Mouse (Mus musculus) left cerebral cortex, postnatal 25 days (tissue): ENCODE measurements around the gene Plcl1. TPM values are rescaled to one million over a fixed set of nuclear protein-coding genes. Genes with fewer than 3 reads are reported as not detected.

Source experiments
- DNase-seq, 2 experiments: peaks; one replicate each; pipeline ENCODE4 v3.0.0; 2022; ENCODE audit warnings: low spot score in 2 of 2, mixed read lengths in 1 of 2
- intact Hi-C: fragments of 180-260 bp; cut with DNase I; formaldehyde crosslinking; loops from one replicate; pipeline ENCODE4 v1.15.1; 2025
- total RNA-seq, 2 experiments: library from RNA; stranded (reverse); gene quantifications; 2 replicates each; pipeline ENCODE4 v1.2.3; 2021

Gene Plcl1
- total RNA-seq, 2 experiments from 2014 or later: 23.1 to 25.4 TPM

- no peak for DNase-seq
- intact Hi-C loops: no loop called here
Observed at GRCm38 (mm10) chr1:55585441-55585840, 179.7 kb downstream of the Plcl1 start.

- DNase-seq: no peak
- intact Hi-C loops: no loop called here
Observed at GRCm38 (mm10) chr1:55588090-55588489, 182.4 kb downstream of the Plcl1 start.

- intact Hi-C loops: no loop called here
- DNase-seq: no peak
Observed at GRCm38 (mm10) chr1:55590047-55590446, 184.3 kb downstream of the Plcl1 start.

GRCm38 (mm10) chr1:55600496-55600895, 194.8 kb downstream of the Plcl1 start:
- intact Hi-C loops: no loop called here
- no peak for DNase-seq

GRCm38 (mm10) chr1:55604593-55604992, 198.9 kb downstream of the Plcl1 start:
- intact Hi-C loops: no loop called here
- DNase-seq: no peak

- no peak for DNase-seq
- intact Hi-C loops: no loop called here
Observed at GRCm38 (mm10) chr1:55605450-55605849, 199.7 kb downstream of the Plcl1 start.

- intact Hi-C loops: no loop called here
- no peak for DNase-seq
Observed at GRCm38 (mm10) chr1:55605956-55606355, 200.2 kb downstream of the Plcl1 start.

- intact Hi-C loops: no loop called here
- peak in 1 of 2 experiments; percentile 25 for DNase-seq
Observed at GRCm38 (mm10) chr1:55606405-55606804, 200.7 kb downstream of the Plcl1 start.

GRCm38 (mm10) chr1:55612759-55613328, 207.1 kb downstream of the Plcl1 start:
- no peak for DNase-seq
- intact Hi-C loops: no loop called here

GRCm38 (mm10) chr1:55617857-55618256, 212.1 kb downstream of the Plcl1 start:
- intact Hi-C loops: no loop called here
- DNase-seq: no peak

GRCm38 (mm10) chr1:55618617-55619286, 213.0 kb downstream of the Plcl1 start:
- intact Hi-C loops: no loop called here

GRCm38 (mm10) chr1:55631496-55631895, 225.8 kb downstream of the Plcl1 start:
- DNase-seq: no peak
- intact Hi-C loops: no loop called here

More at GRCm38 (mm10) chr1:55618617-55619286, 213.0 kb downstream of the Plcl1 start:
- peak in 1 of 2 experiments; percentile 10 for DNase-seq

- no peak for DNase-seq
- intact Hi-C loops: no loop called here
Observed at GRCm38 (mm10) chr1:55632024-55632423, 226.3 kb downstream of the Plcl1 start.

- no peak for DNase-seq
- intact Hi-C loops: no loop called here
Observed at GRCm38 (mm10) chr1:55633326-55633725, 227.6 kb downstream of the Plcl1 start.

- intact Hi-C loops: no loop called here
- DNase-seq: no peak
Observed at GRCm38 (mm10) chr1:55659518-55660210, 253.9 kb downstream of the Plcl1 start.

GRCm38 (mm10) chr1:55661381-55661780, 255.7 kb downstream of the Plcl1 start:
- DNase-seq: no peak
- intact Hi-C loops: no loop called here

- no peak for DNase-seq
- intact Hi-C loops: loop anchor here (5.0 kb wide), 2 partner anchors 67 to 258 kb away; partner anchors contain the start of gene Plcl1
Observed at GRCm38 (mm10) chr1:55665137-55665827, 259.6 kb downstream of the Plcl1 start.

GRCm38 (mm10) chr1:55665828-55666673, 260.3 kb downstream of the Plcl1 start:
- intact Hi-C loops: loop anchor here (5.0 kb wide), 2 partner anchors 66 to 259 kb away; partner anchors contain the start of gene Plcl1
- peak; percentile 18 to 61 for DNase-seq

GRCm38 (mm10) chr1:55666798-55667197, 261.1 kb downstream of the Plcl1 start:
- peak; percentile 16 to 70 for DNase-seq
- intact Hi-C loops: loop anchor here (5.0 kb wide), 2 partner anchors 66 to 259 kb away; partner anchors contain the start of gene Plcl1
